Mouse (Mus musculus): ENCODE measurements around the gene Rtkn2. TPM values are rescaled to one million over a fixed set of nuclear protein-coding genes. Genes with fewer than 3 reads are reported as not detected.
"Not testable (repeated sequence)": the region's sequence is repeated elsewhere in the genome, so short reads cannot be mapped to it uniquely, and the experiment has no call there.

Gene Rtkn2
- total RNA-seq, 2 experiments from 2014 or later = 0.45 to 1.1 TPM

DNA sequence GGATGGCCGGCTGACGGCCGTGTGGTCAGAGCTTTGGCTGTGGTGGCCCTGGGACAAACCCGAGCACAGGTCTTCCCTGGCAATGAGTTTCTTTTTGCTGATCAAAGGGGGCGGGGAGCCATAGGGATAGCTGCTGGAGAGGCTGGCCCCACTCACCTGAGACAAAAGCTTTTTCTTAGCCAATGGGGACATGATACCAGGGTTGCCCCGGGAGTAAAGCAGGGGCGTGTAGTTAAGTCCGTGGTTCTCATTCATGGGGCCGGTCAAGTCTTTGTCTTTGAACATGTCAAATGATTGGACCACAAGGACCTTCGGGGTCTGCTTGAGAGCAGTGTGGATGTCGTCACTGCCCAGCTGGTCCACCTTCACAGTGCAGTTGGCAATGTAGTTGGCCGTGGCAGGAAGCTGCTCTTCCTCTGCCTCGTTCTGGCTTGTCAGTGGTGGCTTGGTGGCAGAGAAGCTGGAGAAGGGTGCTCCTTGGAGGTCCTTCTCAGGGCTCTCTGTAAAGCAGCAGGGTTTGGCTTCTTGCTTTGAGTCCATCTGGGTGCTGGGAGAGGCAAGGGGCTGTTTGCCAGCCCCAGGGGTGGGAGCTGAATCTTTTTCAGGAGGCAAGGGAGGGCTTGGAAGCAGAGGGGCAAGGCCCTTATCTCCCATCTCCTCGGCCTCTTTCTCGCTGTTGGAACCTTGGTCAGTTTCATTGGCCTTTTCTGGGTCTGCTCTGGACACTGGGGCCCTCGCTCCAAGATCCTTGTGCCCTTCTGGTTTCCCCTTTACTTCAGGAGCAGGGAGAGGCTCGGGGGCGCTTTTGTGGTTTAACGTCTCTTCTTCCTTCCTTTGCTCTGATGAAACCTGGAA is 118.7 kb downstream of the Rtkn2 start:
- intact Hi-C loops (cut with DNase I) = no loop called here
- DNase-seq = no peak

GRCm38 (mm10) chr10:68099801-68100200 is 120.4 kb downstream of the Rtkn2 start:
- intact Hi-C loops (cut with DNase I); DNase-seq: not testable (repeated sequence)

DNA sequence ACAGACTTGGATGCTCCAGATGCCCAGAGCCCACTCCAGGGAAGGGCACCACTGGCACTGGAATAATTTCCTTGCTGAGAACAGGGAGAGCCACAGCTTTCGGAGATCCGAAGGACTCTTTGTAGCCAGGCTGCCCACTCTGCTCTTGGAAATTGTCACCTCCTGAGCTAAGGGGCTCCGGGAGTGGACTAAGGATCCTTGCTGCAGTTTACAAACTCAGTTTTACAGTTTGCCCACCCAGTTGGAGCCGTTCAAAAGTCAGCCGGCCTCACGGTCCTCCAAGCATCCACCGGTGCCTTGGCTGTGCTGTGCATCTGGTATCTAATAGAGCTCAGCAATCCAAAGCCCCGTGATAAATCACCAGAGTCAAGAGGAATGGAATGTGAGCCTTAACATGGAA is 121.1 kb downstream of the Rtkn2 start:
- intact Hi-C loops (cut with DNase I) = no loop called here
- no peak for DNase-seq

DNA sequence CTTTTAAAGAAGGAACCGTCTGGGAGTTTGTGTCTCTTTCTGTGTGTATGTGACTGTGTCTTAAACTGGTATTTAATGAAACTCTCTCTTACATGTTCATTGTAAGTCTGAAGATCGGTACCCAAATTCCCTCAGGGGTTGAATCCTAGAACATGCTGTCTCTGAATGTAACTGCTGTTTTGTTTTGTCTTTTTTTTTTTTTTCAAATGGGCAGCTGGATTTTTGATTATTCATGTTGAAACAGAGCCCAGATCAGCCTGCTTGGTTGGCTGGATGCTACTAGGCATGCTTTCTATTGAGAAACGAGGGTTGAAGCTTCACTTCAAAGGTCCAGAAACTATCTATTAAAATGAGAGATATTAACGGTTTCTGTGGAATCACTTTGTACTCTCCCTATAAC is 121.9 kb downstream of the Rtkn2 start:
- intact Hi-C loops (cut with DNase I) = no loop called here
- no peak for DNase-seq

- peak; percentile 60 to 68 for DNase-seq
- intact Hi-C loops (cut with DNase I) = no loop called here
Observed at GRCm38 (mm10) chr10:68102566-68102965, 123.2 kb downstream of the Rtkn2 start.

DNA sequence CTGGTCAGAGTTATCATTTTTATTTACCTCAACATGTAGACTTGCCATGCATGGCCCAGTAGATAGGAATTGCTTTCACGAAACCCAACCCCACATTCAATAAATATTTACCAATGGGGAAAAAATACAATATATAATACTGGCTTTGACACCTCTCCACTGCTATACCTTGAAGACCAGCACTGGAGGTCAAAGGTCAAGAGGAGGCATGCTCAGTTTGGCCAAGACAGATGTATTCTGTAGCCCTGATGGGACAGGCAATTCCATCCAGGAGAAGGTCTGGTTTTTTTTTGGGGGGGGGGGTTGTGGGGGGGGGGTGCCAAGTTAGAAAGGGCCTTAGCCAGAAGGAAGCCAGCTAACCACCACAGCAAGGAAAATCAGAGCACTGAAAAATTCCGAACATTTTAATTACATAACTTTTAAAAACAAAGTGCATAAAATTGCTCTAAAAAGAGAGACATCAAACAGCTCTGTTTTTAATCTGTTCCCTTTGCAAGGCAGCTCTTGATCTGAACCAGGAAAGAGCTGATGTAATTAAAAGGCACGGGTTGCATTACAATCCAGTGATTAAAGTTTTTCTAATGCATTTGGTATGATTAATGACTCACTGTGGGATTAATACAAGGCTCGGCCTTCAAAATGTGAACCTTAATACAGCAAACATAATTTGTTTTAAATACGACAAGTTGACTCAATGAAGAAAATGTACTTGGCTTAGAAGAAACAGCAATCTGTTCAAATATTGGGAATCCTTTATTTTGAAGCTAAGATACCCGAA is 123.9 kb downstream of the Rtkn2 start:
- intact Hi-C loops (cut with DNase I) = no loop called here
- DNase-seq = no peak

GRCm38 (mm10) chr10:68103988-68104387 is 124.6 kb downstream of the Rtkn2 start:
- intact Hi-C loops (cut with DNase I) = no loop called here
- no peak for DNase-seq

DNA sequence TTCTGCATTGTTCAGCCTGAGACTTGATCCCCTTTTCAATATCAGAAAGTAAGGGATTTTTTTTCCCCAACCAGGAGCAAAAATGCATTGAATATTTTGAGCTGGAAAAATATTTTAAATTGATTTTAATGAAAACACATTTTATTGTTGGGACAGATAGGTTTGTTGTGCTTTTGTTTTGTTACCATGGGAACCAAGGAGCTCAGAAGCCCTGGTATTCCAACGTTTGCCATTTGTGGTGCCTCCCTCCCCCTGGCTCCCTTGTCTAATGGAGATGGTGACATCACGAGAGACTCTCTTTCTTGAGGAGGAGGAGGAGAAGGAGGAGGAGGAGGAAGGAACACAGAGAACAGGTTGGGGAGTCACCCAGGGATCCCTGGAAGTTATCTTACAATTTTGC is 125.1 kb downstream of the Rtkn2 start:
- DNase-seq = no peak
- intact Hi-C loops (cut with DNase I) = no loop called here

- DNase-seq = no peak
- intact Hi-C loops (cut with DNase I) = no loop called here
Observed at GRCm38 (mm10) chr10:68104881-68105781, 125.8 kb downstream of the Rtkn2 start.

DNA sequence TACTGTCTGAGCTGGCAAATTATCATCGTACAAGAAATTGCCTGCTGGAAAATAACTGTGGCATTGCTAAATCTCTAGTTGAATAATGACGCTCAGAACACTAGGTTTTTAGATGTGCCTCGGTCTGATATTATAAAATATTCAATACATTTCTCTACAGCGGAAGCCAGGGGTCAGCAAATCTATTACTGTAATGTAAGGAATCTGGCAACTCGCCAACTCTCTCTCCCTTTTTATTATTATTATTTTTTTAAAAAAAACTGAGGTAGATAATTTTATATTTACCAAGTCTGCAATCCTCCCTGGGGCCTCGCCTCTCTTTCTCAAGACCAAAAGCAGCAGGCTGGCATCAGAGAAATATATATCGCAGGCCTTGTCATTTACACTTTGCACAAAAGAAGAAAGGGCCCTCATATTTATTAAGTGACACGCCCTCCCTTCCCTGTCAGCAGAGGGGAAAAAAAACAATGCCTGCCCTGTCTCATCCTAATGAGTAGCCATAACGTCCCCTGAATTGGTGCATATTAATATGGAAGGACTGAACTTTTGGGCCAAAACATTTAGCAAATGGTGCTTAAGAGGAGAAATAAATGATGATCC is 127.1 kb downstream of the Rtkn2 start:
- DNase-seq = no peak
- intact Hi-C loops (cut with DNase I) = loop anchor here (2.0 kb wide), 1 partner anchor 14 kb away; no protein-coding TSS in a partner anchor

DNA sequence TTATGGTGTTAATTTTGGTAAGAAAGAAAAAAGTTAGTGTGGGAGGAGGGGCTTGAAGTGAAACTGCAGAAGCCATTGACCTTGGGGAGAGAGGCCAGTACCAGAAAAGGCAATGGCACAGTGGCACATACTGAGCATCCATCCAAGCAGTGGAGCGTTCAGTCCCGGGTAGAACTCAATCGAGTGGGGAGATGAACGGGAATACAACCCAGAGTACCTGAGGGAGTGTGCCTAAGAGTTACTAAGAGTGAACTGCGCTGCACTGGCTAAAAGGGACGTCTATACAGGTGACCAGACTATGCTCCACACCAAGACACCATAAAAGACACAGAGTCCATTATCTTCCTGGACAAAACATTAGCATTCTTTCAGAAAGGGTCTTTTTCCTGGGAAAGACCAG is 128.3 kb downstream of the Rtkn2 start:
- intact Hi-C loops (cut with DNase I) = loop anchor here (2.0 kb wide), 1 partner anchor 13 kb away; no protein-coding TSS in a partner anchor
- no peak for DNase-seq

Other genes starting within 250 kb of the Rtkn2 start
- under 1 TPM; 0.61 to 0.72 TPM for gene Zfp365, start 66.9 kb upstream of the Rtkn2 start, total RNA-seq (2021)

Data from heart, postnatal 14 days (tissue).